In genomic region chr5:72867036-72867672, GRCm38 (mm10) we compare ENCODE assay signal across 8 mouse cellular contexts. TPM values are rescaled to one million over a fixed set of nuclear protein-coding genes. Genes with fewer than 3 reads are reported as not detected.
DNase-seq lines count a peak whose midpoint lies in the region; ATAC-seq and TF ChIP-seq lines count a peak whose summit lies in the region.

No protein-coding gene starts in this region.

- H3K4me2 ChIP-seq in forebrain, embryonic 12.5 days = 0 out of 2 replicates have a peak overlapping the region, but pooled peaks have one; percentile 87
- H3K4me2 ChIP-seq in forebrain, embryonic 16.5 days (ENCODE audit: low read length) = no peak overlapping the region
- peak overlapping the region; percentile 89 for H3K4me2 ChIP-seq in liver, postnatal 0 days (ENCODE audit: low read depth, low read length)
- H3K4me2 ChIP-seq in stomach, embryonic 16.5 days (ENCODE audit: low read depth, low read length) = peak overlapping the region; percentile 96

- H3K4me1 ChIP-seq in forebrain, embryonic 12.5 days = peaks cover 10% of the 10 kb centered on the region
- peaks cover 8% of the 10 kb centered on the region for H3K4me1 ChIP-seq in forebrain, embryonic 16.5 days (replicated peaks; ENCODE audit: control insufficient read depth, insufficient read depth, low read length)
- H3K4me1 ChIP-seq in liver, postnatal 0 days (ENCODE audit: insufficient read depth) = peaks cover 28% of the 10 kb centered on the region
- peaks cover 4% of the 10 kb centered on the region for H3K4me1 ChIP-seq in stomach, embryonic 16.5 days (ENCODE audit: control insufficient read depth, insufficient read depth, low read length)

- WGBS in forebrain, embryonic 12.5 days = 27% methylated on average over 16 of the region's 16 CpGs
- WGBS in forebrain, embryonic 16.5 days = 26% methylated on average over 16 of the region's 16 CpGs
- WGBS in liver, postnatal 0 days (ENCODE audit: insufficient replicate concordance) = 18% methylated on average over 16 of the region's 16 CpGs
- WGBS in stomach, embryonic 16.5 days = 24% methylated on average over 16 of the region's 16 CpGs

- ATAC-seq in forebrain, embryonic 12.5 days (ENCODE audit: low FRiP score) = no peak
- no peak for ATAC-seq in forebrain, embryonic 16.5 days
- ATAC-seq in liver, postnatal 0 days = 0 out of 2 replicates have a peak, but pooled peaks have one; percentile 28
- no peak for ATAC-seq in stomach, embryonic 16.5 days (ENCODE audit: insufficient read depth, low FRiP score)
- ATAC-seq in inflammation-experienced regulatory T-cells, adult 6 months = no peak

- H3K27me3 ChIP-seq in forebrain, embryonic 12.5 days = peaks cover 36% of the 10 kb centered on the region
- 0 out of 2 replicates have a peak, but pooled peaks cover 6% of the 10 kb centered on the region for H3K27me3 ChIP-seq in forebrain, embryonic 16.5 days (replicated peaks; ENCODE audit: control insufficient read depth, insufficient read depth, low read length)
- no peaks in the 10 kb centered on the region for H3K27me3 ChIP-seq in liver, postnatal 0 days (ENCODE audit: insufficient read depth, low read length)
- H3K27me3 ChIP-seq in stomach, embryonic 16.5 days (ENCODE audit: control insufficient read depth, insufficient read depth, low read length) = peaks cover 5% of the 10 kb centered on the region; the same call in 1 of the 2 replicates

- no peak for TF ChIP-seq CTCF in liver, postnatal 0 days (IDR thresholded peaks at IDR 0.05; ENCODE audit: low read depth)

- no peaks in the 10 kb centered on the region for H3K36me3 ChIP-seq in forebrain, embryonic 12.5 days (replicated peaks)
- H3K36me3 ChIP-seq in forebrain, embryonic 16.5 days (ENCODE audit: control insufficient read depth, insufficient read depth) = no peaks in the 10 kb centered on the region
- H3K36me3 ChIP-seq in liver, postnatal 0 days (replicated peaks; ENCODE audit: insufficient read depth, low read length) = no peaks in the 10 kb centered on the region
- H3K36me3 ChIP-seq in stomach, embryonic 16.5 days (ENCODE audit: control insufficient read depth, insufficient read depth, low read length) = no peaks in the 10 kb centered on the region

- peak; percentile 17 to 54 for DNase-seq in spleen, adult 18-20 months
- DNase-seq in spleen, postnatal 4 days (ENCODE audit: low spot score in 2 of 2) = no peak
- DNase-seq in liver, postnatal 0 days = no peak
- no peak for DNase-seq in cerebellum, adult 9-11 months

- no peaks in the 10 kb centered on the region for H3K9me3 ChIP-seq in forebrain, embryonic 12.5 days
- no peaks in the 10 kb centered on the region for H3K9me3 ChIP-seq in forebrain, embryonic 16.5 days (ENCODE audit: control insufficient read depth, low read length)
- H3K9me3 ChIP-seq in liver, postnatal 0 days (ENCODE audit: low read length) = no peaks in the 10 kb centered on the region
- no peaks in the 10 kb centered on the region for H3K9me3 ChIP-seq in stomach, embryonic 16.5 days (replicated peaks; ENCODE audit: control insufficient read depth, low read length)

- no peak for TF ChIP-seq EP300 in liver, postnatal 0 days (IDR thresholded peaks at IDR 0.05; ENCODE audit: low read depth)

- H3K27ac ChIP-seq in forebrain, embryonic 12.5 days = no peak overlapping the region
- H3K27ac ChIP-seq in forebrain, embryonic 16.5 days (ENCODE audit: low read length) = no peak overlapping the region
- H3K27ac ChIP-seq in liver, postnatal 0 days (ENCODE audit: low read depth) = peak overlapping the region; percentile 83
- H3K27ac ChIP-seq in stomach, embryonic 16.5 days (ENCODE audit: low read length) = 0 out of 2 replicates have a peak overlapping the region, but pooled peaks have one; percentile 67

- H3K9ac ChIP-seq in forebrain, embryonic 12.5 days = no peak overlapping the region
- H3K9ac ChIP-seq in forebrain, embryonic 16.5 days (replicated peaks; ENCODE audit: low read depth, low read length) = no peak overlapping the region
- peak overlapping the region; percentile 77; the same call in 1 of the 2 replicates for H3K9ac ChIP-seq in liver, postnatal 0 days (replicated peaks)
- peak overlapping the region; percentile 76 for H3K9ac ChIP-seq in stomach, embryonic 16.5 days (ENCODE audit: low read length)

- H3K4me3 ChIP-seq in forebrain, embryonic 12.5 days (replicated peaks) = no peak overlapping the region
- no peak overlapping the region for H3K4me3 ChIP-seq in forebrain, embryonic 16.5 days (replicated peaks; ENCODE audit: low read length)
- peak overlapping the region; percentile 73 for H3K4me3 ChIP-seq in liver, postnatal 0 days (ENCODE audit: low read depth, low read length)
- H3K4me3 ChIP-seq in stomach, embryonic 16.5 days (replicated peaks; ENCODE audit: low read length) = peak overlapping the region; percentile 64

RNA-seq across cellular contexts. Expression of gene Tec, which starts 1.1 kb away (rescaled TPM):
- 3.1 and 3.4 TPM in 2 replicates for polyA plus RNA-seq in forebrain, embryonic 12.5 days (2016; fragmentation: Nextera tagmentation; extraction: Ambion mirVana)
- polyA plus RNA-seq in forebrain, embryonic 16.5 days (2015; fragmentation: Nextera tagmentation; extraction: Ambion mirVana) = 2.9 and 4.9 TPM in 2 replicates
- polyA plus RNA-seq in liver, postnatal 0 days (2015; fragmentation: Nextera tagmentation; extraction: Ambion mirVana) = 7.5 and 9.2 TPM in 2 replicates
- 12.5 and 13.0 TPM in 2 replicates for polyA plus RNA-seq in stomach, embryonic 16.5 days (2015; fragmentation: Nextera tagmentation; extraction: Ambion mirVana)
- polyA plus RNA-seq in inflammation-experienced regulatory T-cells, adult 6 months (2017; shearing (Covaris generic)) = 10 to 100 TPM in 2 of 3 experiments, 1 to 10 TPM in 1; 9.2 to 14.7 (median 10.2) TPM

RNA-seq across cellular contexts. Expression of gene Slain2, which starts 47.0 kb away (rescaled TPM):
- polyA plus RNA-seq in forebrain, embryonic 12.5 days (2016; fragmentation: Nextera tagmentation; extraction: Ambion mirVana) = 22.4 and 25.6 TPM in 2 replicates
- polyA plus RNA-seq in forebrain, embryonic 16.5 days (2015; fragmentation: Nextera tagmentation; extraction: Ambion mirVana) = 16.9 and 18.3 TPM in 2 replicates
- 4.2 and 5.5 TPM in 2 replicates for polyA plus RNA-seq in liver, postnatal 0 days (2015; fragmentation: Nextera tagmentation; extraction: Ambion mirVana)
- 9.3 and 11.6 TPM in 2 replicates for polyA plus RNA-seq in stomach, embryonic 16.5 days (2015; fragmentation: Nextera tagmentation; extraction: Ambion mirVana)
- 10 to 100 TPM; 12.3 to 13.3 (median 12.6) TPM for polyA plus RNA-seq in inflammation-experienced regulatory T-cells, adult 6 months (2017; shearing (Covaris generic))

Comparison
In these comparisons a context has a peak if more than half of its experiments do, and no peak if none do; other contexts are left out.
1. DNase-seq: peak in spleen, adult 18-20 months (2 of 2); none in spleen, postnatal 4 days (0 of 2), liver, postnatal 0 days (single experiment) and cerebellum, adult 9-11 months (single experiment).
2. H3K27ac ChIP-seq: peak in liver, postnatal 0 days (single experiment) and stomach, embryonic 16.5 days (single experiment); none in forebrain, embryonic 12.5 days (single experiment) and forebrain, embryonic 16.5 days (single experiment).
3. H3K4me3 ChIP-seq: peak in liver, postnatal 0 days (single experiment) and stomach, embryonic 16.5 days (single experiment); none in forebrain, embryonic 12.5 days (single experiment) and forebrain, embryonic 16.5 days (single experiment).
4. H3K9ac ChIP-seq: peak in liver, postnatal 0 days (single experiment) and stomach, embryonic 16.5 days (single experiment); none in forebrain, embryonic 12.5 days (single experiment) and forebrain, embryonic 16.5 days (single experiment).